Mouse (Mus musculus): Measurements from ENCODE around the gene Csrp1. TPM values are rescaled to one million over a fixed set of nuclear protein-coding genes. Genes with fewer than 3 reads are reported as not detected.

The Csrp1 gene
- polyA plus RNA-seq, 1 experiment from 2014 or later, result 229 TPM

- Histone ChIP-seq H3K4me3 (replicated peaks; ENCODE audit: low read length) (peak overlapping the region; percentile 1; the same call in 1 of the 2 replicates), H3K9ac (ENCODE audit: low read length) (peak overlapping the region; percentile 62), H3K4me2 (ENCODE audit: low read depth, low read length) (peak overlapping the region; percentile 81), H3K27ac (ENCODE audit: low read length) (peak overlapping the region; percentile 96), H3K36me3 (ENCODE audit: control insufficient read depth, insufficient read depth, low read length) (no peaks in the 10 kb centered on the region), H3K4me1 (ENCODE audit: control insufficient read depth, insufficient read depth, low read length) (peaks cover 79% of the 10 kb centered on the region), H3K27me3 (ENCODE audit: control insufficient read depth, insufficient read depth, low read length) (no peaks in the 10 kb centered on the region), H3K9me3 (replicated peaks; ENCODE audit: control insufficient read depth, low read length) (no peaks in the 10 kb centered on the region)
- 19% methylated on average over 7 of the region's 7 CpGs for WGBS
- ATAC-seq (ENCODE audit: insufficient read depth, low FRiP score), result peak; percentile 48
Measured at GRCm38 (mm10) chr1:135734225-135734937, 14.5 kb downstream of the Csrp1 start.

- 0 out of 2 replicates have a peak overlapping the region, but pooled peaks have one; percentile 4 for H3K4me3 ChIP-seq (replicated peaks; ENCODE audit: low read length)
- peaks cover 78% of the 10 kb centered on the region for H3K4me1 ChIP-seq (ENCODE audit: control insufficient read depth, insufficient read depth, low read length)
- ATAC-seq (ENCODE audit: insufficient read depth, low FRiP score), result no peak
- no peaks in the 10 kb centered on the region for H3K36me3 ChIP-seq (ENCODE audit: control insufficient read depth, insufficient read depth, low read length)
- WGBS, result 44% methylated on average over 6 of the region's 6 CpGs
- no peaks in the 10 kb centered on the region for H3K9me3 ChIP-seq (replicated peaks; ENCODE audit: control insufficient read depth, low read length)
- peak overlapping the region; percentile 81; the same call in 1 of the 2 replicates for H3K4me2 ChIP-seq (ENCODE audit: low read depth, low read length)
- H3K27me3 ChIP-seq (ENCODE audit: control insufficient read depth, insufficient read depth, low read length), result no peaks in the 10 kb centered on the region
- H3K9ac ChIP-seq (ENCODE audit: low read length), result peak overlapping the region; percentile 62
- H3K27ac ChIP-seq (ENCODE audit: low read length), result peak overlapping the region; percentile 96
Measured at GRCm38 (mm10) chr1:135735460-135735859, 15.6 kb downstream of the Csrp1 start.

GRCm38 (mm10) chr1:135744987-135745386 is 25.1 kb downstream of the Csrp1 start:
- WGBS, result 76% methylated on average over 7 of the region's 7 CpGs
- no peaks in the 10 kb centered on the region for H3K9me3 ChIP-seq (replicated peaks; ENCODE audit: control insufficient read depth, low read length)
- no peak overlapping the region for H3K9ac ChIP-seq (ENCODE audit: low read length)
- H3K27ac ChIP-seq (ENCODE audit: low read length), result peak overlapping the region; percentile 59; the same call in 1 of the 2 replicates
- peaks cover 22% of the 10 kb centered on the region; the same call in 1 of the 2 replicates for H3K36me3 ChIP-seq (ENCODE audit: control insufficient read depth, insufficient read depth, low read length)
- H3K4me3 ChIP-seq (replicated peaks; ENCODE audit: low read length), result no peak overlapping the region
- H3K4me2 ChIP-seq (ENCODE audit: low read depth, low read length), result no peak overlapping the region
- no peaks in the 10 kb centered on the region for H3K27me3 ChIP-seq (ENCODE audit: control insufficient read depth, insufficient read depth, low read length)
- no peak for ATAC-seq (ENCODE audit: insufficient read depth, low FRiP score)
- H3K4me1 ChIP-seq (ENCODE audit: control insufficient read depth, insufficient read depth, low read length), result peaks cover 29% of the 10 kb centered on the region

DNA sequence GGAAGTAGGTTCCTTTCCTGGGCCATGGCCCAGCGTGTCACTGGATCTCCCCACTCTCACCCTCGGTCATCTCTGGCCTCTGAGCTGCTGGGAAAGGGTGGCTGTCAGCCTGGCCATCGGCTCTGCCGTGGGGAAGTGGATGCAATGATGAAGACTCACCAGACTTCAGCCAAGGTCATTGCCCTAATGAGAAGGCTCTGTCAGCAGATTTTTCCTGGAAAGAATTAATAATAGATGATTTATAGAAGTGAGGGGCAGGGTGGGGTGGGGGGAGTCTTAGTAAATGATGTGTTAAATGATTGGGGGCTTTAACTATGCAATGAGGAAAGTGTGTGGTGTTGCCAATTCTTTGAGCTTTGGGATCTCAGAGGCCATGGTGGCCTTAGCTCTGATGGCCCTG is 26.4 kb downstream of the Csrp1 start:
- no peak for ATAC-seq (ENCODE audit: insufficient read depth, low FRiP score)
- Histone ChIP-seq H3K36me3 (ENCODE audit: control insufficient read depth, insufficient read depth, low read length) (peaks cover 32% of the 10 kb centered on the region; the same call in 1 of the 2 replicates), H3K27me3 (ENCODE audit: control insufficient read depth, insufficient read depth, low read length) (no peaks in the 10 kb centered on the region), H3K9ac (ENCODE audit: low read length) (no peak overlapping the region), H3K4me3 (replicated peaks; ENCODE audit: low read length) (no peak overlapping the region), H3K4me2 (ENCODE audit: low read depth, low read length) (no peak overlapping the region), H3K27ac (ENCODE audit: low read length) (no peak overlapping the region), H3K4me1 (ENCODE audit: control insufficient read depth, insufficient read depth, low read length) (peaks cover 21% of the 10 kb centered on the region), H3K9me3 (replicated peaks; ENCODE audit: control insufficient read depth, low read length) (no peaks in the 10 kb centered on the region)
- 70% methylated on average over 4 of the region's 4 CpGs for WGBS

- no peak overlapping the region for H3K4me2 ChIP-seq (ENCODE audit: low read depth, low read length)
- H3K9me3 ChIP-seq (replicated peaks; ENCODE audit: control insufficient read depth, low read length), result no peaks in the 10 kb centered on the region
- peaks cover 26% of the 10 kb centered on the region; the same call in 1 of the 2 replicates for H3K36me3 ChIP-seq (ENCODE audit: control insufficient read depth, insufficient read depth, low read length)
- no peak overlapping the region for H3K9ac ChIP-seq (ENCODE audit: low read length)
- peak; percentile 97 for ATAC-seq (ENCODE audit: insufficient read depth, low FRiP score)
- no peaks in the 10 kb centered on the region for H3K27me3 ChIP-seq (ENCODE audit: control insufficient read depth, insufficient read depth, low read length)
- H3K4me3 ChIP-seq (replicated peaks; ENCODE audit: low read length), result no peak overlapping the region
- H3K27ac ChIP-seq (ENCODE audit: low read length), result peak overlapping the region; percentile 3; the same call in 1 of the 2 replicates
- peaks cover 7% of the 10 kb centered on the region; the same call in 1 of the 2 replicates for H3K4me1 ChIP-seq (ENCODE audit: control insufficient read depth, insufficient read depth, low read length)
- WGBS, result 10% methylated on average over 10 of the region's 10 CpGs
Measured at GRCm38 (mm10) chr1:135752737-135753348, 33.0 kb downstream of the Csrp1 start.

GRCm38 (mm10) chr1:135755287-135755686 is 35.4 kb downstream of the Csrp1 start:
- ATAC-seq (ENCODE audit: insufficient read depth, low FRiP score), result no peak
- Histone ChIP-seq H3K27me3 (ENCODE audit: control insufficient read depth, insufficient read depth, low read length) (no peaks in the 10 kb centered on the region), H3K4me2 (ENCODE audit: low read depth, low read length) (no peak overlapping the region), H3K9me3 (replicated peaks; ENCODE audit: control insufficient read depth, low read length) (no peaks in the 10 kb centered on the region), H3K27ac (ENCODE audit: low read length) (peak overlapping the region; percentile 72), H3K9ac (ENCODE audit: low read length) (no peak overlapping the region), H3K4me1 (ENCODE audit: control insufficient read depth, insufficient read depth, low read length) (peaks cover 7% of the 10 kb centered on the region; the same call in 1 of the 2 replicates), H3K36me3 (ENCODE audit: control insufficient read depth, insufficient read depth, low read length) (peaks cover 10% of the 10 kb centered on the region; the same call in 1 of the 2 replicates), H3K4me3 (replicated peaks; ENCODE audit: low read length) (no peak overlapping the region)
- WGBS, result 48% methylated on average over 9 of the region's 9 CpGs

GRCm38 (mm10) chr1:135755913-135756312 is 36.1 kb downstream of the Csrp1 start:
- H3K27ac ChIP-seq (ENCODE audit: low read length), result peak overlapping the region; percentile 72; the same call in 1 of the 2 replicates
- WGBS, result 68% methylated on average over 3 of the region's 3 CpGs
- ATAC-seq (ENCODE audit: insufficient read depth, low FRiP score), result no peak

GRCm38 (mm10) chr1:135757287-135757686 is 37.4 kb downstream of the Csrp1 start:
- H3K9ac ChIP-seq (ENCODE audit: low read length), result no peak overlapping the region
- H3K27me3 ChIP-seq (ENCODE audit: control insufficient read depth, insufficient read depth, low read length), result no peaks in the 10 kb centered on the region
- H3K27ac ChIP-seq (ENCODE audit: low read length), result no peak overlapping the region
- H3K4me2 ChIP-seq (ENCODE audit: low read depth, low read length), result no peak overlapping the region
- 69% methylated on average over 8 of the region's 8 CpGs for WGBS
- peaks cover 7% of the 10 kb centered on the region; the same call in 1 of the 2 replicates for H3K4me1 ChIP-seq (ENCODE audit: control insufficient read depth, insufficient read depth, low read length)
- no peaks in the 10 kb centered on the region for H3K36me3 ChIP-seq (ENCODE audit: control insufficient read depth, insufficient read depth, low read length)
- ATAC-seq (ENCODE audit: insufficient read depth, low FRiP score), result no peak
- no peak overlapping the region for H3K4me3 ChIP-seq (replicated peaks; ENCODE audit: low read length)
- no peaks in the 10 kb centered on the region for H3K9me3 ChIP-seq (replicated peaks; ENCODE audit: control insufficient read depth, low read length)

More at GRCm38 (mm10) chr1:135755913-135756312, 36.1 kb downstream of the Csrp1 start:
- Histone ChIP-seq H3K4me3 (replicated peaks; ENCODE audit: low read length) (no peak overlapping the region), H3K9ac (ENCODE audit: low read length) (no peak overlapping the region), H3K9me3 (replicated peaks; ENCODE audit: control insufficient read depth, low read length) (no peaks in the 10 kb centered on the region), H3K36me3 (ENCODE audit: control insufficient read depth, insufficient read depth, low read length) (peaks cover 5% of the 10 kb centered on the region; the same call in 1 of the 2 replicates), H3K4me2 (ENCODE audit: low read depth, low read length) (no peak overlapping the region), H3K27me3 (ENCODE audit: control insufficient read depth, insufficient read depth, low read length) (no peaks in the 10 kb centered on the region), H3K4me1 (ENCODE audit: control insufficient read depth, insufficient read depth, low read length) (peaks cover 7% of the 10 kb centered on the region; the same call in 1 of the 2 replicates)

DNA sequence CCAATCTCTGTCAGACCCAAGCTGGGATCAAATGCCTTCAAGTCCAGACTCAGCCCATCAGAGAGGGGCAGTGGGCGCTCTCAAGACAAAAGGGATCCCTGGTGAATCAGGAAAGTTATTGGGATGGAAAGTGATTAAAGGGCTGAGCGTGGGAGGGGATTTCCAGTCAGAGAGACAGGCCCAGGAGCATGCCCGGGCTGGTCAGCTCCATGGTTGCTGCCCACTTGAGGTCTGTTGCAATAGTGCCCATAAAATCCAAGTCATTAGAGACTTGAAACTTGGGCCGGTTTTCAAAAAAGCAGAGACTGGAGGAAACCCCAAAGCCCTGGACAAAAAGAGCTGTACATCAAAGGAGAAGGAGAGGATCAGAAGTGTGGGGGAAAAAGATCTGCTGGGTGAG is 39.8 kb downstream of the Csrp1 start:
- Histone ChIP-seq H3K4me1 (ENCODE audit: control insufficient read depth, insufficient read depth, low read length) (0 out of 2 replicates have a peak, but pooled peaks cover 6% of the 10 kb centered on the region), H3K4me3 (replicated peaks; ENCODE audit: low read length) (no peak overlapping the region), H3K27me3 (ENCODE audit: control insufficient read depth, insufficient read depth, low read length) (no peaks in the 10 kb centered on the region), H3K27ac (ENCODE audit: low read length) (peak overlapping the region; percentile 63), H3K36me3 (ENCODE audit: control insufficient read depth, insufficient read depth, low read length) (no peaks in the 10 kb centered on the region), H3K9me3 (replicated peaks; ENCODE audit: control insufficient read depth, low read length) (no peaks in the 10 kb centered on the region), H3K9ac (ENCODE audit: low read length) (no peak overlapping the region), H3K4me2 (ENCODE audit: low read depth, low read length) (no peak overlapping the region)
- 73% methylated on average over 4 of the region's 4 CpGs for WGBS
- no peak for ATAC-seq (ENCODE audit: insufficient read depth, low FRiP score)

Measured in stomach, embryonic 16.5 days (tissue).